Mouse (Mus musculus): ENCODE results near the gene Ehbp1l1. TPM values are rescaled to one million over a fixed set of nuclear protein-coding genes. Genes with fewer than 3 reads are reported as not detected.
"Not testable (repeated sequence)": the region's sequence is repeated elsewhere in the genome, so short reads cannot be mapped to it uniquely, and the experiment has no call there.

Gene Ehbp1l1
- total RNA-seq, 1 experiment from 2014 or later = 29.8 TPM

DNA sequence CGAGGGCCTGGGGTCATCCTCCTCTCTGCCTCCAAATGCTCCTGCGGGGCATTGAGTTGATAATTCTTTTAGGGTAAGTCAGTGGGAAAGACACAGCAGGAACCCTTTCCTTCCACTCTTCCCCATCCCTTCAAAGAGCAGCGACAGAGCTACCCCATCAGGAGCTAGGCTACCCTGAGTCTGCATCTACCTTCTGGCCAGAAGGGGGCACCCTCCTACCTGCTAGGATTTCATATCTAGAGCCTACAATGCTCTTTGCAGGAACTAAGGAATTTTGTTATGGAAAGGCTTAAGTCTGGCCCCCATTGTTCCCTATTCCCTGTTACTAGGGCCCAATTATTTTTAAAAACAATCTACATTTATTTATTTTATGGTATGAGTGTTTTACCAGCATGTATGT lies 14.9 kb downstream of the Ehbp1l1 start:
- ATAC-seq (replicated peaks; ENCODE audit: low read depth, poor library complexity, severe bottlenecking) = no peak

- ATAC-seq (replicated peaks; ENCODE audit: low read depth, poor library complexity, severe bottlenecking) = no peak
Observed at GRCm38 (mm10) chr19:5710581-5710980, 15.5 kb downstream of the Ehbp1l1 start.

DNA sequence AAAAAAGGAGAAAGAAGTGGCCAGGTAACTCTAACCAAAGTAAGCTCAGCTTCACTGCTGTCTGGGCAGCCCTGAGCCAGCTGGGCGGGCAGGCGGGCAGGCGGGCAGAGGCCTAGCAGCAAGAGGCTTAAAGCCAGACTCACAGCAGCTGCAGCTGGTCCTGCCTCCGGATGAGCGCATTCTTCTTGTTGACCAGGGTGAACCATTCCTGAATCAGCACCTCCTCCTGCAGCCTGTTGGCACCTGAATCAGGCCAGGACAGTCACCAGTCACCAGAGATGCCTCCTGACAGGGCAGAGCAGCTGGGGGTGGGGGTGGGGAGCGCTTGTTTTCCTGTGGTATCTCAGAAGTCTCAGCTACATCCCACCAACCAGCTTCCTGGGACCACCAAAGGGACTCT lies 16.0 kb downstream of the Ehbp1l1 start:
- ATAC-seq (replicated peaks; ENCODE audit: low read depth, poor library complexity, severe bottlenecking) = no peak

GRCm38 (mm10) chr19:5704801-5705571 lies 21.1 kb downstream of the Ehbp1l1 start:
- peak; percentile 70 for ATAC-seq (replicated peaks; ENCODE audit: low read depth, poor library complexity, severe bottlenecking)

GRCm38 (mm10) chr19:5704163-5704800 lies 21.8 kb downstream of the Ehbp1l1 start, which contains the start of gene Kcnk7:
Kcnk7 (plus strand) TSS chr19:5704367.
- ATAC-seq (replicated peaks; ENCODE audit: low read depth, poor library complexity, severe bottlenecking) = 0 out of 2 replicates have a peak, but pooled peaks have one; percentile 19

GRCm38 (mm10) chr19:5695849-5696462 lies 30.2 kb downstream of the Ehbp1l1 start:
- no peak for ATAC-seq (replicated peaks; ENCODE audit: low read depth, poor library complexity, severe bottlenecking)

- no peak for ATAC-seq (replicated peaks; ENCODE audit: low read depth, poor library complexity, severe bottlenecking)
Observed at GRCm38 (mm10) chr19:5693801-5694200, 32.3 kb downstream of the Ehbp1l1 start.

DNA sequence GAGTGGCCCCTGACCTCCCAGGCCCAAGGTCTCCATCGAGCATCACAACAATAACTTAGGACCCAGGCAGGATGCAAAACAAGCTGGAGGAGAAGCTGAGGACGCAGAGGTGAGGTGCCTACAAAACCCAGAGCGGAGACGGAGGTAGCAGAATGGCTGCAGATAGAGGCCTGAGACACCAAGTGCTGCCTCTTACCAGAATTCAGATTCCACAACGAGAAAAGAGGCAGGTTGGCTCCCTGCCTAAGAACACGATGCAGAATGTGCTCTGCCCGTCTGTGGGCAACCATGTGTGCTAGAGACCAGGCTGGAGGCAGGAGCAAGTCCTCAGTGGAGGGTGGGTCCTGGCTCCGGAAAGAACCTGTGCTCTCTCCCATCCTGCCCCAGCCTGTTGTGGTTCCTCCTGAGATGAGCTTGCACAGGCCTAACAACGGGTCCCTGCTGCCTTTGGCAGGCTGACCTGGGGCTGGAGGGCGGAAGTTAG lies 33.2 kb downstream of the Ehbp1l1 start:
- no peak for ATAC-seq (replicated peaks; ENCODE audit: low read depth, poor library complexity, severe bottlenecking)

DNA sequence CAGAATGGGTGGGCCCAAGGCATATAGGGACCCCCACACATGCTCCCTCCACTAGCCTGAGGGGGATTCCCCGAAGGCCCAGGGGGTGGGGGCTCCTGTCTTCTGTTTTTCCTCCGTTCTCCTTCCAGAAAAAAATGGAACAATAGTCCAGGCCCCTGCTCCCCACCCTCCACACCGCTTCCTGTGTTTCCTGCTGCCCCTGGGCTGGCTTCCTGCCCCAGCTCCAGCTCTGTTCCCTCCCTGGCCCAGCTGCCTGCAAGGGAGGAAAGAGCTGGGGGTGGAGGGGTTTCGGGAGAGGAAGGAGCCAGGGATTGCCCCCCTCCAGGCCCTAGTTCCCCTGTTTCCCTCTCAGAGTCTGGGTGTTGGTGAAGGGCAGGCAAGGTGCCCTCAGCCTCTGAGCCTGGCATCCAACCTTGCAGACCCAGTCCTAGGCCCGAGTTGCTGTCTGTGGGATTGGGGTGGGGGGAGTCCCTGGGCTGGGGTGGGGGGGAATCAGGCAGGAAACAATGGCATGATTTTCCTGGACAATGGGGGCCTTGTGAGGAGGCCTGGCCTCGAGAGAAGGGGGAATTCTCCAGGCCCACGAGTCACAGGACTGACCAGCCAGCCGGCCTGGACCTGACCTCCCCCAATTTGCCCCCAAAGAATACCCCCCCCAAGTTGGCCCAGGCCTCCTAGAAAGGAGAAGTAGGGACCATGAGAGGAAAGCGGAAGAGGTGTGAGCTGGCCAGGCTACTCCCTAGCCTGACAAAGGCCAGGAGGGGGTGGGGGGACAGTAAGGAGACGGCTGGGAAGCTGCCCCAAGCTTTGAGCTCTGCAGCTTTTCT lies 33.8 kb downstream of the Ehbp1l1 start:
- ATAC-seq (replicated peaks; ENCODE audit: low read depth, poor library complexity, severe bottlenecking) = no peak

- ATAC-seq (replicated peaks; ENCODE audit: low read depth, poor library complexity, severe bottlenecking) = no peak
Observed at GRCm38 (mm10) chr19:5691601-5692000, 34.5 kb downstream of the Ehbp1l1 start.

GRCm38 (mm10) chr19:5690343-5690735 lies 35.8 kb downstream of the Ehbp1l1 start:
- ATAC-seq (replicated peaks; ENCODE audit: low read depth, poor library complexity, severe bottlenecking) = no peak

DNA sequence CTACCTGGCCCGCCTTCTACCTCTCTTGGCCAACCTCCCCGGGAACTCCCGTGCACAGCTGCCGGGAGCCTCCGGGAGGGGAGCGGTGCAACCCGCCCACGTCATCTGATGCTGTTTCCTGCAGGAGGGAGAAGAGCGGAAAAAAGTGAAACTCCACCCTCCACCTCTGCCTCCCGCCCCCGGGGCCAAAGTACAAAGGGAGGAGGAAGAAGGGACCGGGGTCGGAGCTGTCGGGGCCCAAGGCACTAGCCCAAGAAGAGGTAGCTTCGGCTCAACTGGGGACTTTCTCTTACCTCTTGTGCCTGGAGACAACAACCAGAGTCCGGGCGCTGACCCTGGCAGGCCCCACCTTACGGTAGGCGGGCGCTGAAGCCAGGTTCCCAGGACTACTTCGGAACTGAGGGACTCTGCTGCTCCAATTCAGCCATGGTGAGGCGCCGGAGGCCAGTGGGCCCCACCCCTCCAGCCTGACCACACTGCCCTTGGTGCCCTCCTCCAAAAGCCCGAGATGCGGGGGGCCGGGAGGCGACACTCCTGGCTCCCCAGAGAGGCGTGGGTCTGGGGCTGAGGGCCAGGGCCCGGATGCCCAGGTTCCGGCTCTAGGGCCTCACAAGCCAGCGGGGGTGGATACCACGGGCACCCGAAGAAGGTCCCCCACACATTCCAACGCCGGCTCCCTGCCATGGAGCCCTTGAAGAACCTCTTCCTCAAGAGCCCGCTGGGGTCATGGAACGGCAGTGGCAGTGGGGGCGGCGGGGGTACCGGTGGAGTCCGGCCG lies 36.4 kb downstream of the Ehbp1l1 start:
- peak; percentile 60 for ATAC-seq (replicated peaks; ENCODE audit: low read depth, poor library complexity, severe bottlenecking)

- no peak for ATAC-seq (replicated peaks; ENCODE audit: low read depth, poor library complexity, severe bottlenecking)
Observed at GRCm38 (mm10) chr19:5689088-5689428, 37.1 kb downstream of the Ehbp1l1 start.

DNA sequence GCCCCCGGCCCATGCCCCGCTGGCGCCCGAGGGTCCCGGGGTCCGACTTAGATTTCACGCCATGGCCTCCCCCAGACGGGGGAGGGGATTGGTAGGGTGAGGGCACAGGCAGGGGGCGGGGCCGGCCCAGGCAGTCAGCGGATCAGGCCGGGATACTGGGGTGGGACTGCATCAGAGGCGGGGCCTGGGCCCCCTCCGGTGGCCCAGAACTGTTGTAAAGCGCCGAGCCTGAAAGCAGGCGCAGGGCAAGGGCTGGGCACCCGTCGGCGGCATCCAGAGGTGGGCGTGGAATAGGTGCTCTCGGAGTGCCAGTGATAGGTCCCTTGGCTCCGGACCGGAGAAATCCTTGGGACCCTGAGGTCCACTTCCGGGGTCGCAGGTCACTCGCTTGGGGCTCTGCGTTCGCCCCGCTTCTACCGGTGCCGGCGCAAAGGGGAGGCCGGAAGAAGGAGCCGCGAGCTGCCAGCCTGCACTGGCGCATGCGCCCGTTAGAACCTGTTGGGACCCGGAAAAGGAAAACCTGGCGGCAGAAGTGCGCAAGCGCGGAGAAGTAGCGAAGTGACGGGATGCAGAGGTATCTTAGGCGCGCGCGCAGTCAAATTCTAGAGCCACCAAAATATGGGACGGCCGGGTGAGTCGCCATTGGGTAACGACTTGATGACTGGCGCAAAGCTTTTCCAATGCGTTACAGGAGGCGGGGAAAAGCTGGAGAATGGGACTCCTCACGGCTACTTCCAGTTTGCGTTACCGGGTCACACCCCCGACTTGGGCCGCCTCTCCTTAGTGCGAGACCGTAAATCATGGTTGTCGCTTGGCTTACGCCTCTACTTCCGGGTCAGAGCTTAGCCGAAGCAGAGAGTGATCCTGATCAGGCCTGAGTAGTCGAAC lies 37.7 kb downstream of the Ehbp1l1 start, which contains the start of the genes Map3k11 and Pcnx3:
Gene Map3k11, plus strand, starts transcription at position 543 of the 888 bp plus-strand sequence.
Gene Pcnx3, minus strand, starts transcription at position 709 of the 888 bp plus-strand sequence.
- ATAC-seq (replicated peaks; ENCODE audit: low read depth, poor library complexity, severe bottlenecking) = peak; percentile 73

DNA sequence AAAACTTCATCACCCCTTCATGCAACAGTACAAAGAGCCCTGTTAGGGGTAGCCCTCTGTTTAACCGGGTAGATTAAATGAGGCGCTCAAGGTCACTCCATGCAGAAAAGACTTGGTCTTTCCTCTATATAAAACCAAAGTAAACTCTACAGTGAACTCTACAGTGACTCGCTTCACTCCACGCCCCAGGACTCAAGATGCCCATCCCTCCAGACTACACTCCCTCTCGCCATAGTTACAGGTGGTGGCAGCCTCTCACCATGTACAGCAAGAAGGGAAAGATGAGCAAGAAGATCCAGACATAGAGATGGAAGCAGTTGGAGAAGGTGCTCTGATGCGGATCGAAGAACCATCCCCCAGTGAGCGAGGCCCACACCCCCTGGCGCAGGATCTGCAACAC lies 38.4 kb downstream of the Ehbp1l1 start:
- no peak for ATAC-seq (replicated peaks; ENCODE audit: low read depth, poor library complexity, severe bottlenecking)

GRCm38 (mm10) chr19:5686954-5687353 lies 39.2 kb downstream of the Ehbp1l1 start:
- not testable (repeated sequence) for ATAC-seq (replicated peaks; ENCODE audit: low read depth, poor library complexity, severe bottlenecking)

GRCm38 (mm10) chr19:5686437-5686836 lies 39.7 kb downstream of the Ehbp1l1 start:
- no peak for ATAC-seq (replicated peaks; ENCODE audit: low read depth, poor library complexity, severe bottlenecking)

GRCm38 (mm10) chr19:5685861-5686260 lies 40.3 kb downstream of the Ehbp1l1 start:
- ATAC-seq (replicated peaks; ENCODE audit: low read depth, poor library complexity, severe bottlenecking) = no peak

Measured in common myeloid progenitor, adult 5-6 weeks (primary cell).